Mouse (Mus musculus): Measurements from ENCODE around the gene Trmt1. TPM values are rescaled to one million over a fixed set of nuclear protein-coding genes. Genes with fewer than 3 reads are reported as not detected.

The Trmt1 gene
- polyA plus RNA-seq, 1 experiment from 2014 or later = 82.3 TPM

DNA sequence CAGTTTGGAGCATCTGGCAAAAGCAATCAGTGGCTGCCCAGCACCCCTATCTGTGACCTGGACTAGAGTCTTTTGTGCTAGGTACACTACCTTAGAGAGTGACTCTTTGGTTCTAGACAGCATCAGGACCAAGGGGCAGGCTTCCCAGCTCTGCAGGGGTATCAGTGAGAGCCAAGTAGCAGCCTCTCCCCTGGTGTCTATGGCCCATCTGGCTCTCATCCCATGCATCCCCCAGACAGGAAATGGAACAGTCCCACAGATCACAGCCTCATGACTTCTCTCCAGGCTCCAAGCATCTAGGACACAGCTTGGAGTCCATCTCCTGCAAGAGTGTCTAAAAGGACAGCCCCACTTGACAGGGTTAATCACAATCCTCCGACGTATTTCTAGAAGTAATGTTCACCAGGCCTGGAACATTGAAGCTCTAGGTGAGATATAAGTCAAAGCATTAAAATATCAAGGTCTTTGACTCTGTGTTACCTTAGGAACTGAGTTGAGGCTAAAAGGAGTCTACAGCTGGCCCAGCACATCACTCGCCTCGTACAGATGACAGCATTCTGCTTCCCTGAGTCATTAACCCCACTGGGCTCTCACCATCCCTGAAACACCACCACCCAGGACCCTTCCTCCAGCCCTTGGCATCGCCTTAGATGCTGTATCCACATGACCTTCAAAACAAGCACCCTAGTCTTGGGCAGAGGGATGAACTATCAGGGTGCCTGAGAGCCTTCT, 33.0 kb downstream of the Trmt1 start:
- ATAC-seq (ENCODE audit: low FRiP score, low TSS enrichment) = no peak
- WGBS = 78% methylated on average over 5 of the region's 5 CpGs
- Histone ChIP-seq H3K4me2 (replicated peaks; ENCODE audit: low read depth, low read length) (no peak overlapping the region), H3K27ac (ENCODE audit: low read depth, low read length) (no peak overlapping the region), H3K4me1 (ENCODE audit: control insufficient read depth, insufficient read depth, low read length) (peaks cover 22% of the 10 kb centered on the region), H3K9ac (ENCODE audit: low read depth, low read length) (no peak overlapping the region), H3K4me3 (ENCODE audit: low read length) (no peak overlapping the region), H3K9me3 (ENCODE audit: control insufficient read depth, low read length) (no peaks in the 10 kb centered on the region), H3K36me3 (ENCODE audit: control insufficient read depth, insufficient read depth, low read length) (peaks cover 7% of the 10 kb centered on the region; the same call in 1 of the 2 replicates), H3K27me3 (ENCODE audit: control insufficient read depth, insufficient read depth, low read length) (peaks cover 36% of the 10 kb centered on the region)

DNA sequence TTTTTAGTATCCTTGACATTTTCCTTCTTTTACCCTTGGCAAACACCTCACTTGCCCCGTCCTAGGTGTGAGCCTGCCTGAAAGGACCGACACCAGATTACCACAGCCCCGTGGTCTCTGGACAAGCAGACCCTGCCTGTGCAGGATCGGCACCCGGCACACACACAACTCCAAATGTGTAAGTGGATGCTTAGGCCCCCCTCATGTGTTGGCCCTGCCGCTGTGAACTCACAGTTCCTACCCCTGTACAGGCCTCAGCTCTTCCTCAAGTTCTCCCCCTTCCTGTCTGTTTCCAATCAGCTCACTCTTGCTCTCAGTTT, 36.4 kb downstream of the Trmt1 start:
- H3K27me3 ChIP-seq (ENCODE audit: control insufficient read depth, insufficient read depth, low read length) = peaks cover 16% of the 10 kb centered on the region
- H3K4me2 ChIP-seq (replicated peaks; ENCODE audit: low read depth, low read length) = no peak overlapping the region
- peak overlapping the region; percentile 32; the same call in 1 of the 2 replicates for H3K9ac ChIP-seq (ENCODE audit: low read depth, low read length)
- H3K27ac ChIP-seq (ENCODE audit: low read depth, low read length) = peak overlapping the region; percentile 81; the same call in 1 of the 2 replicates
- 74% methylated on average over 6 of the region's 6 CpGs for WGBS
- H3K9me3 ChIP-seq (ENCODE audit: control insufficient read depth, low read length) = no peaks in the 10 kb centered on the region
- no peak; the same call in 1 of the 2 replicates for ATAC-seq (ENCODE audit: low FRiP score, low TSS enrichment)
- peaks cover 29% of the 10 kb centered on the region for H3K4me1 ChIP-seq (ENCODE audit: control insufficient read depth, insufficient read depth, low read length)
- no peak overlapping the region for H3K4me3 ChIP-seq (ENCODE audit: low read length)
- peaks cover 7% of the 10 kb centered on the region; the same call in 1 of the 2 replicates for H3K36me3 ChIP-seq (ENCODE audit: control insufficient read depth, insufficient read depth, low read length)

DNA sequence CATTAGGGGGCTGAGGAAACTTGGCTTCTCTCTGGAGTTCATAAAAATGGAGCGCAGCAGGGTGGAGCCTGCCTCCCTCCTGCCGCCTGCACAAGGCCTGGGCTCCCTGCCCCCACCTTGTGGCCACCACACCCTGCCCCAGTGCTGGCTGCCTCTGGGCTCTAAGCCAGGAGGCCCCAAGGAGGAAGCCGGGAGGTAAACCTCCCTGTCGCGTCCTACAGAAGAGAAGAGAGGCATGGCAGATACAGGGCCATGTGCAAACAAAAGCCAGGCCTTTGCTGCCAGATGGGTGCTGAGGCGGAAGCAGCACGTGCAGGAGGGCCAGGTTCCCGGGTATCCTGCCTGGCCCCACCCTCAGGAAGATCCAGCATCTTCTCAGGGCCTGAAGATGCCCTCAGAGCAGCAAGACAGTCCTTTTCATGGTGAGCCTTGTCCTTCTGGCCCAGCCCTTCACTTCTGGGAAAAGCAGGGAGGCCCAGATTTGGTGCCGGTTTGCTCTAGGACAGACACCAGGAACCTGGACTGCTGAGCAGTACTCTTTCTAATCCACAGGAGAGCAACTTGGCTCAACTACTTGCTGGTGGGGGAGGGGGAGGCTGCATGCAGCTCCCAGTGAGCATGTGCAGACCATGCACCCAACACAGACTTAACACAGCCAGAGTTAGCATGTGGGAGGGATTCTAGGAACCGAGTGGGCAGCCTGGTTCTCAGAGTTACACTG, 36.9 kb downstream of the Trmt1 start, which contains the start of gene G430095P16Rik:
Gene G430095P16Rik (plus strand): TSS at position 158 of the 721 bp plus-strand sequence.
- 25% methylated on average over 10 of the region's 10 CpGs for WGBS
- peak within 1 kb of the TSS; percentile 81 for H3K27ac ChIP-seq (ENCODE audit: low read depth, low read length)
- no peaks in the 10 kb centered on the region for H3K9me3 ChIP-seq (ENCODE audit: control insufficient read depth, low read length)
- H3K27me3 ChIP-seq (ENCODE audit: control insufficient read depth, insufficient read depth, low read length) = peaks cover 14% of the 10 kb centered on the region
- peak within 1 kb of the TSS; percentile 12 for H3K4me2 ChIP-seq (replicated peaks; ENCODE audit: low read depth, low read length)
- H3K9ac ChIP-seq (ENCODE audit: low read depth, low read length) = peak within 1 kb of the TSS; percentile 32
- H3K4me3 ChIP-seq (ENCODE audit: low read length) = peak within 1 kb of the TSS; percentile 5; the same call in 1 of the 2 replicates
- peaks cover 29% of the 10 kb centered on the region for H3K4me1 ChIP-seq (ENCODE audit: control insufficient read depth, insufficient read depth, low read length)
- ATAC-seq (ENCODE audit: low FRiP score, low TSS enrichment) = peak; percentile 71
- H3K36me3 ChIP-seq (ENCODE audit: control insufficient read depth, insufficient read depth, low read length) = peaks cover 7% of the 10 kb centered on the region; the same call in 1 of the 2 replicates

DNA sequence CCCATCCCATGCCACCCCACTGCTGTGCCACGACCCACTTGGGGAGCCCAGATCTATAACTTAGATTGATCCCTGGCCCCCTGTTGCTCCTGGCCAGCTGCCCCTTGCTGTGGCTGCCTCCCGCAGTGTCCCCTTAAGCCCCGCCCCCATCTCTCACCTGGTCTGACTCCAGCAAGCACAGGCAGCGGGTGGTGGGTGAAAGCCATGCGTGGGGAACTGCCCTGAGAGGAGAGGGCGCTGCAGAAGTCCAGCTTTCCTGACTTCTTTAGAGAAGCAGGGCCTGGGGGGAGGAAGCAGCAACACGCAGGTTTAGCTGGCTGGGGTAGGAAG, 37.4 kb downstream of the Trmt1 start:
- Histone ChIP-seq H3K9ac (ENCODE audit: low read depth, low read length) (peak overlapping the region; percentile 32; the same call in 1 of the 2 replicates), H3K27me3 (ENCODE audit: control insufficient read depth, insufficient read depth, low read length) (peaks cover 14% of the 10 kb centered on the region), H3K4me3 (ENCODE audit: low read length) (no peak overlapping the region), H3K9me3 (ENCODE audit: control insufficient read depth, low read length) (no peaks in the 10 kb centered on the region), H3K4me1 (ENCODE audit: control insufficient read depth, insufficient read depth, low read length) (peaks cover 29% of the 10 kb centered on the region), H3K27ac (ENCODE audit: low read depth, low read length) (peak overlapping the region; percentile 81), H3K4me2 (replicated peaks; ENCODE audit: low read depth, low read length) (peak overlapping the region; percentile 12), H3K36me3 (ENCODE audit: control insufficient read depth, insufficient read depth, low read length) (peaks cover 7% of the 10 kb centered on the region; the same call in 1 of the 2 replicates)
- peak; percentile 10; the same call in 1 of the 2 replicates for ATAC-seq (ENCODE audit: low FRiP score, low TSS enrichment)
- 22% methylated on average over 7 of the region's 7 CpGs for WGBS

DNA sequence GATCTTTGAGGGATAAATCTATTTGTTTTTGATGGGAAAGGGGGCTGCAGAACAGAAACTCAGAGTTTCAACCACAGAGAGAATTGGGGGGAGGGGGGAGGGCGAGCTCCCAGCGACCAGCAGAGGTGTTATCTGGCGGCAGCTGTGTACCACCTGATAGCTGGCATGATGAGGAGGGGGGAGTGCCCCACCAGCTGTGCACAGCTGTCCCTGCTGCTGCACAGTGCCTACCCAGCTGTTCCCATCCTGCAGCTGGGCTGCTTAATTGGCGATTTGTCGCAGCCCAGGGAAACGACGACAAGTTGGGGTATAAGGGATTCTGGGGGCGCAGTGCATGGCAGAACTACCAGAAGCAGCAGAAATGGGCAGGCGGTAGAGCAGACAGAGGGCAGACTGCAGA, 38.6 kb downstream of the Trmt1 start:
- no peak for ATAC-seq (ENCODE audit: low FRiP score, low TSS enrichment)
- Histone ChIP-seq H3K4me1 (ENCODE audit: control insufficient read depth, insufficient read depth, low read length) (peaks cover 29% of the 10 kb centered on the region), H3K9ac (ENCODE audit: low read depth, low read length) (no peak overlapping the region; the same call in 1 of the 2 replicates), H3K36me3 (ENCODE audit: control insufficient read depth, insufficient read depth, low read length) (peaks cover 7% of the 10 kb centered on the region; the same call in 1 of the 2 replicates), H3K27ac (ENCODE audit: low read depth, low read length) (no peak overlapping the region), H3K4me2 (replicated peaks; ENCODE audit: low read depth, low read length) (no peak overlapping the region), H3K9me3 (ENCODE audit: control insufficient read depth, low read length) (no peaks in the 10 kb centered on the region), H3K4me3 (ENCODE audit: low read length) (no peak overlapping the region), H3K27me3 (ENCODE audit: control insufficient read depth, insufficient read depth, low read length) (peaks cover 5% of the 10 kb centered on the region)
- 58% methylated on average over 9 of the region's 9 CpGs for WGBS

DNA sequence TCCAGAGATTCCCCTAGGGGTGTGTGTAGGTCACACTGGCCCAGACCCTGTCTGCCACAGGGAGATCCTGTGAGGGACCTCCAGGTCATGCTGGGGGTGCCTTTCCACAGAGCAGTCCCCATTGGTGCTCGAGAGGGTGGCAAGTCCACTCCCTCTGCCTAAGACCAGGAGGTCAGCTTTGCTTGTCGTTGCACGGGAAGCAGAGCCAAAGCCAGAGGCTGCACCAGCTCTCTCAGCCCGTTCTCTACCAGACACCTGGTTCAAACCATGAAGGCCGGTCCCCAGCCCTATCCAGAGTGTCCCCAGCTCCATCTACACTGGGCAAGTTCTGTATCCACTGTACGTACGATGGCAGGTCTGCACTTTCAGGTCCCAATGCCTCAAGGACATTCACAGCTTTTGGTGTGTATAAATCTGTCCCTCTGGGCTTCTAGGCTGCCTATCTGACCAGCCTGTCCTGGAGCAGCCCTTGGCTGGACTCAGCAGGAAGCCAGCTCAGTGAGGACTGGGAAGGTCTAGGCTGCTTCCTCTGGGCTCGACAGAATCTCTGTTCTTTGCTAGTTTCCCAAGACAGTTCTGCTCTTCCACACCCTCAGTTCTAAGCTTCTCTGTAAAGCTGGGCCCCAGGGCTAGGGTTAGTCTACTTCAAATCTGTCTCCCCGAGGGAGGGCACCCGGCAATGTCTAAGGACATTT, 39.3 kb downstream of the Trmt1 start:
- Histone ChIP-seq H3K27me3 (ENCODE audit: control insufficient read depth, insufficient read depth, low read length) (peaks cover 5% of the 10 kb centered on the region), H3K4me2 (replicated peaks; ENCODE audit: low read depth, low read length) (no peak overlapping the region), H3K4me1 (ENCODE audit: control insufficient read depth, insufficient read depth, low read length) (peaks cover 34% of the 10 kb centered on the region), H3K9ac (ENCODE audit: low read depth, low read length) (no peak overlapping the region; the same call in 1 of the 2 replicates), H3K9me3 (ENCODE audit: control insufficient read depth, low read length) (no peaks in the 10 kb centered on the region), H3K36me3 (ENCODE audit: control insufficient read depth, insufficient read depth, low read length) (peaks cover 7% of the 10 kb centered on the region; the same call in 1 of the 2 replicates), H3K4me3 (ENCODE audit: low read length) (no peak overlapping the region), H3K27ac (ENCODE audit: low read depth, low read length) (no peak overlapping the region; the same call in 1 of the 2 replicates)
- 52% methylated on average over 10 of the region's 10 CpGs for WGBS
- ATAC-seq (ENCODE audit: low FRiP score, low TSS enrichment) = no peak

DNA sequence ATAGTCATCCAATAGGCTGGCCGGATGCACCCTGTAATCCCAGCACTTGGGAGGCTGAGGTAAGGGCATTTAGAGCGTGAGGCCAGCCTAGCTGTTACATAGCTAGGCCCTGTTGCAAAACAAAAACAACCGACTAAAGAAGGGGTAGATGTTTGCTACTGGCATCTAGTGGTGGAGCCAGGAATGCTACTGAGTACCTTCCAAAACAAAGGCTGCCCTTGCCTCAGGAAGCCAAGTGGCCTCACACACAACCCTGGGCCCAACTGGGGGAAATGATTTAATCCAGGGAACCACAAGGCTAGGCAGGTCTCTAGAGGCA, 39.8 kb downstream of the Trmt1 start:
- H3K4me1 ChIP-seq (ENCODE audit: control insufficient read depth, insufficient read depth, low read length) = peaks cover 39% of the 10 kb centered on the region
- no peak for ATAC-seq (ENCODE audit: low FRiP score, low TSS enrichment)
- 19% methylated on average over 3 of the region's 3 CpGs for WGBS
- peaks cover 5% of the 10 kb centered on the region for H3K27me3 ChIP-seq (ENCODE audit: control insufficient read depth, insufficient read depth, low read length)
- no peak overlapping the region for H3K27ac ChIP-seq (ENCODE audit: low read depth, low read length)
- H3K9me3 ChIP-seq (ENCODE audit: control insufficient read depth, low read length) = no peaks in the 10 kb centered on the region
- no peak overlapping the region for H3K4me3 ChIP-seq (ENCODE audit: low read length)
- H3K9ac ChIP-seq (ENCODE audit: low read depth, low read length) = no peak overlapping the region
- H3K4me2 ChIP-seq (replicated peaks; ENCODE audit: low read depth, low read length) = no peak overlapping the region
- peaks cover 7% of the 10 kb centered on the region; the same call in 1 of the 2 replicates for H3K36me3 ChIP-seq (ENCODE audit: control insufficient read depth, insufficient read depth, low read length)

DNA sequence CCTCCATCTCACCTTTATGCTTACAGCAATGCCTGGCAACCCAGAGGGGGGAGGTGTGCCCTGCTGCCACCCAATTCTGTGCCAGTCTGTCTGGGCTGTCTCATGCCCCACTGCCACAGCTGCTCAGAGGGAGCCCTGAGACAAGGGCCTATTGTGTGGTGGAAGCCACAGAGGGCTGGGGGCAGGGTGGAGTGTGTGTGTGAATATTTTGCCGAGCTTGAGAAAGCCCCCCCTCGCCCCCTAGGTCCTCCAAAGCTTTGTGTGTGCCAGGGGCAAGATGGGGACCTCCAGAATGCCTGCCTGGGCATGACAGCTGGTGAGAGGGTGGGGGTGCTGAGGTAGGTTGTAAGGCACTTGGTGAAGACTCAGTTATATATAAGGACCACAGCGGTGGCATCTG, 42.4 kb downstream of the Trmt1 start:
- ATAC-seq (ENCODE audit: low FRiP score, low TSS enrichment) = no peak
- Histone ChIP-seq H3K27ac (ENCODE audit: low read depth, low read length) (no peak overlapping the region), H3K4me1 (ENCODE audit: control insufficient read depth, insufficient read depth, low read length) (peaks cover 52% of the 10 kb centered on the region), H3K4me3 (ENCODE audit: low read length) (no peak overlapping the region), H3K27me3 (ENCODE audit: control insufficient read depth, insufficient read depth, low read length) (peaks cover 5% of the 10 kb centered on the region), H3K36me3 (ENCODE audit: control insufficient read depth, insufficient read depth, low read length) (no peaks in the 10 kb centered on the region; the same call in 1 of the 2 replicates), H3K4me2 (replicated peaks; ENCODE audit: low read depth, low read length) (no peak overlapping the region), H3K9me3 (ENCODE audit: control insufficient read depth, low read length) (no peaks in the 10 kb centered on the region), H3K9ac (ENCODE audit: low read depth, low read length) (no peak overlapping the region)
- WGBS = 73% methylated on average over 3 of the region's 3 CpGs

All from kidney, embryonic 14.5 days (tissue).